Comparison of ENCODE assay signal across 8 mouse cellular contexts in the genomic region with DNA sequence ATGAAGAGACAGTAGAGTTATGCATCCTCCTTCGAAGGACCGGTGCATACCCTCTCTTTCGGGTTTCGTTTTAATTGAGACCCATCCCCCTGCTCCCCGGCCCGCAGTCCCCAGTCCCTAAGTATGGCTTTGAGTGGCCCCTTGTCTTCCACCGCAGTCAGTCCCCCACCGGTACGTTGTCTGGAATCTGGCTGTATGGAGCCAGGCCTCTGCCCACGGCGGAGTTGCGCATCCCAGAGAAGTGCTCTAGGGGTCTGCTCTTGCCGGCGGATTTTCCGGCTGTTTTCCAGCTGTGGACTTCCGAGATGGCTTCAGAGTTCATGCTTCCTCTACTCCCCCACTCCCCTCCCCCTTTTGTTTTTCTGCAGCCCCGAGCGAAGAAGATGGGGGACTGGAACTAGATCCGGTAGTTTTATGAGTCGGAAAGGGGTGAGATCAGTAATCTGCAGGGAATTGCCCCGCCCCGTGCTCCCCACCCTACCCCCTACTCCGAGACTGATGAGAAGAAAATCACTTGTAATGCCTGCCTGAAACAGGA. TPM values are rescaled to one million over a fixed set of nuclear protein-coding genes. Genes with fewer than 3 reads are reported as not detected.
DNase-seq lines count a peak whose midpoint lies in the region; ATAC-seq lines count a peak whose summit lies in the region.

No protein-coding gene starts in this region.

- H3K4me1 ChIP-seq in hindbrain, embryonic 13.5 days (replicated peaks) = peaks cover 30% of the 10 kb centered on the region

- peak overlapping the region; percentile 87 for H3K4me2 ChIP-seq in hindbrain, embryonic 13.5 days

- peak overlapping the region; percentile 87 for H3K9ac ChIP-seq in hindbrain, embryonic 13.5 days

- 0 out of 2 replicates have a peak, but pooled peaks have one; percentile 16 for ATAC-seq in cerebellum, adult (ENCODE audit: insufficient number of reproducible peaks, low FRiP score, low TSS enrichment)
- ATAC-seq in hindbrain, embryonic 13.5 days (ENCODE audit: low FRiP score) = peak; percentile 15; the same call in 1 of the 2 replicates

- peak overlapping the region; percentile 78 for H3K27ac ChIP-seq in hindbrain, embryonic 13.5 days

- H3K27me3 ChIP-seq in hindbrain, embryonic 13.5 days = peaks cover 7% of the 10 kb centered on the region; the same call in 1 of the 2 replicates

- under 1% methylated on average over 23 of the region's 23 CpGs for WGBS in hindbrain, embryonic 13.5 days

- H3K9me3 ChIP-seq in hindbrain, embryonic 13.5 days = no peaks in the 10 kb centered on the region

- intact Hi-C loops in gastrocnemius, postnatal 14 days (cut with DNase I; ENCODE audit: low total_unique reads) = loop anchor here (10.0 kb wide), 1 partner anchor 117 kb away; a partner anchor contains a TSS

- H3K36me3 ChIP-seq in hindbrain, embryonic 13.5 days = peaks cover 6% of the 10 kb centered on the region

- peak overlapping the region; percentile 81 for H3K4me3 ChIP-seq in hindbrain, embryonic 13.5 days

- DNase-seq in cerebellum, postnatal 36 days = no peak
- peak; percentile 48 for DNase-seq in A20 (ENCODE audit: low read depth, low spot score)
- peak; percentile 58 for DNase-seq in embryo, embryonic 10.5 days (ENCODE audit: low spot score)
- DNase-seq in lung, postnatal 4 days = peak; percentile 32 to 45
- DNase-seq in thymus, postnatal 0 days (ENCODE audit: low spot score) = peak; percentile 32
- DNase-seq in gastrocnemius, postnatal 14 days = no peak

RNA-seq across cellular contexts. Expression of a gene that starts 0.8 kb away (rescaled TPM):
- polyA plus RNA-seq in hindbrain, embryonic 13.5 days (2015; fragmentation: Nextera tagmentation; extraction: Ambion mirVana) = 89.3 and 94.9 TPM in 2 replicates
- 46.8 and 48.8 TPM in 2 replicates for polyA plus RNA-seq in thymus, postnatal 0 days (2015; fragmentation: Nextera tagmentation; extraction: Ambion mirVana)
- 10 to 100 TPM; 10.6 to 12.3 TPM for total RNA-seq in gastrocnemius, postnatal 14 days (2021)

RNA-seq across cellular contexts. Expression of a gene that starts 38.5 kb away (rescaled TPM):
- 49.1 and 55.8 TPM in 2 replicates for polyA plus RNA-seq in hindbrain, embryonic 13.5 days (2015; fragmentation: Nextera tagmentation; extraction: Ambion mirVana)
- 18.5 and 20.4 TPM in 2 replicates for polyA plus RNA-seq in thymus, postnatal 0 days (2015; fragmentation: Nextera tagmentation; extraction: Ambion mirVana)
- 1 to 10 TPM; 5.5 to 6.6 TPM for total RNA-seq in gastrocnemius, postnatal 14 days (2021)

Comparison
In these comparisons a context has a peak if more than half of its experiments do, and no peak if none do; other contexts are left out.
1. DNase-seq: peak in A20 (single experiment), embryo, embryonic 10.5 days (single experiment), lung, postnatal 4 days (2 of 2) and thymus, postnatal 0 days (single experiment); none in cerebellum, postnatal 36 days (0 of 2) and gastrocnemius, postnatal 14 days (single experiment).